Mouse (Mus musculus) embryonic facial prominence, embryonic 14.5 days (tissue): ENCODE results near the gene Gm42372. TPM values are rescaled to one million over a fixed set of nuclear protein-coding genes. Genes with fewer than 3 reads are reported as not detected.

ENCODE experiments used
- ATAC-seq: fragments of 200-750 bp; cut with Nextera tagmentation; 2 replicates; pipeline ENCODE4 v1.8.0; 2017; ENCODE audit warnings: low read depth, moderate number of reproducible peaks, moderate TSS enrichment
- DNase-seq: peaks from one replicate; pipeline ENCODE4 v3.0.0-alpha.2; 2015; ENCODE audit warnings: low spot score
- H3K27ac ChIP-seq: fragments of 300-500 bp; sonication (generic); replicated peaks from 2 replicates; pipeline ENCODE4 v1.5.1; 2014; ENCODE audit warnings: low read depth, mild to moderate bottlenecking, low read length, moderate library complexity
- H3K27me3 ChIP-seq: fragments of 300-500 bp; sonication (generic); replicated peaks from 2 replicates; pipeline ENCODE4 v1.6.1; 2014; ENCODE audit warnings: low read length; ENCODE audit not compliant: control insufficient read depth, insufficient read depth
- H3K36me3 ChIP-seq: fragments of 300-500 bp; sonication (generic); 2 replicates; pipeline ENCODE4 v1.6.1; 2014; ENCODE audit warnings: low read length, mixed read lengths; ENCODE audit not compliant: control insufficient read depth, insufficient read depth
- H3K4me1 ChIP-seq: fragments of 300-500 bp; sonication (generic); 2 replicates; pipeline ENCODE4 v1.6.1; 2014; ENCODE audit warnings: antibody characterized with exemption, low read length; ENCODE audit not compliant: control insufficient read depth, insufficient read depth
- H3K4me2 ChIP-seq: fragments of 300-500 bp; sonication (generic); 2 replicates; pipeline ENCODE4 v1.6.1; 2014; ENCODE audit warnings: low read depth, mild to moderate bottlenecking, low read length, moderate library complexity, mixed read lengths
- H3K4me3 ChIP-seq: fragments of 300-500 bp; sonication (generic); 2 replicates; pipeline ENCODE4 v1.5.1; 2014; ENCODE audit warnings: low read depth, mild to moderate bottlenecking, low read length
- H3K9ac ChIP-seq: fragments of 300-500 bp; sonication (generic); 2 replicates; pipeline ENCODE4 v1.6.1; 2014; ENCODE audit warnings: low read depth, mild to moderate bottlenecking, low read length, moderate library complexity, mixed read lengths
- H3K9me3 ChIP-seq: fragments of 300-500 bp; sonication (generic); 2 replicates; pipeline ENCODE4 v1.6.1; 2016; ENCODE audit warnings: low read length; ENCODE audit not compliant: control insufficient read depth
- whole genome bisulfite sequencing: fragments of 180-500 bp; shearing (Covaris S2); extraction: QIAGEN DNeasy Blood & Tissue Kit; methylation state at CpG from one replicate; pipeline ENCODE4 v1.1.7; 2014; 5-methylcytosine and 5-hydroxymethylcytosine counted together
- polyA plus RNA-seq: library from polyadenylated mRNA; unstranded; fragments of >200 nt; fragmentation: Nextera tagmentation; extraction: Ambion mirVana; gene quantifications from 2 replicates; pipeline ENCODE4 v1.2.1, GENCODE M21; 2014

The Gm42372 gene
- polyA plus RNA-seq, 1 experiment from 2014 or later, result 0.38 TPM

DNA sequence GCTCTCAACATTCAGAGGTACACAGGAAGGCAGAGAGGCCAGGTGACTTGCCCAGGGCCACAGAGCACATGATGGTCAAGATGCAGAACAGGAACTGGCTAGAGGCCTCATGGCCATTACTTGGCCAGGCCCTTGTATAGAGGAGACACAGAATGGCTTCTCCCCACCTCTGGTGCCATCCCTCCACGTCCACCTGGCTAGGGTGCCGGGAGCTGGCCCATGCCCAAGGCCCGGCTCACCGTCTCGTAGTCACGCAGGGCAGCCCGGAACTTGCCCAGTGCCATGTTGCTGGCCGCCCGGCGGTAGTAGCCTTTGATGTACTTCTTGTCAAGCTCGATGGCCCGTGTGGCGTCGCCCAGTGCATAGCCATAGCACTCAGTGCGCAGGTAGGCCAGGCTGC, 39.3 kb downstream of the Gm42372 start:
- H3K9ac ChIP-seq, result no peak overlapping the region
- H3K27me3 ChIP-seq, result no peaks in the 10 kb centered on the region
- H3K9me3 ChIP-seq, result no peaks in the 10 kb centered on the region
- ATAC-seq (no peak), DNase-seq (no peak)
- 97% methylated on average over 15 of the region's 15 CpGs for WGBS
- H3K36me3 ChIP-seq, result peaks cover 62% of the 10 kb centered on the region
- H3K4me3 ChIP-seq, result no peak overlapping the region
- H3K4me2 ChIP-seq, result no peak overlapping the region
- peaks cover 18% of the 10 kb centered on the region for H3K4me1 ChIP-seq
- no peak overlapping the region for H3K27ac ChIP-seq

DNA sequence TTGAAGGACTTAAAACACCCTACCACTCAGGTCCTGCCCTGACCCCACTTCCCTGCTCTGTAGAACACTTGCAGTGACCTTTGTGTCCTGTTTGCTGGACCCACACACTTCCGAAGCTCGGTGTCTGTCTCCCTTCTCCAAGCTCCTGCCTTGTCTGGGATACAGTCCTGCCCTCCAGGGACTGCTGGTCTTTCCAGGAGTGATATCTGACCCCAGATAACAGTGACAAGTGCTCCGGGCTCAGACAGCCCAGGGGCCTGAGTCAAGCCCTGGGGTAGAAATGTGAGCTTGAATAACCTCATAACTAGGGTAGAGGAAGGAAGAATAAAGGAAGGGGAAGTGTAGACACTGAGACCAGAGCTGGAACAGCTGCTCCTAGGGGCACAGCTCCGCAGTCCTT, 40.8 kb downstream of the Gm42372 start:
- H3K36me3 ChIP-seq, result peaks cover 50% of the 10 kb centered on the region
- H3K27me3 ChIP-seq, result no peaks in the 10 kb centered on the region
- no peak for ATAC-seq
- H3K27ac ChIP-seq, result no peak overlapping the region
- H3K9me3 ChIP-seq, result no peaks in the 10 kb centered on the region
- WGBS, result 64% methylated on average over 4 of the region's 4 CpGs
- H3K4me3 ChIP-seq, result no peak overlapping the region
- DNase-seq, result no peak
- peaks cover 13% of the 10 kb centered on the region for H3K4me1 ChIP-seq
- no peak overlapping the region for H3K9ac ChIP-seq
- H3K4me2 ChIP-seq, result no peak overlapping the region

DNA sequence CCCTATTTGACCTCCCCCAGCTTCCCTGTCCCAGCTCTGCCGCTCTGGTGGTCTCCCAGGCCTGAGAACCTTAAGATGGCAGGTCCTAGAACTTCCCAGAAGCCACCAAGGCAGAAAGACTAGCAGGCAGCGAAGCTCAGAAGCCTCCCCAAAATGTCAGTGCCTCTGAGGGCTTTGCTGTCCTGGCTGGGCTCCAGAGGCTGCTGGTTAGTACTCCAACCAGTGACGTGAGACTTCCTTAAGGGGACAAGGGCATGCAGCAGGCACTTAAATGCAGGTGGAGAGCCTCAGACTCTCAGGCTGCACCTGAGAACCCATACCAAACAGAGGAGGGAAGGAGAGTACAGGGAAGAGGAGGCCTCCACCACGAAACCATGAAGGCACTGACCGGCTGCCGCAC, 41.3 kb downstream of the Gm42372 start:
- Histone ChIP-seq H3K36me3 (peaks cover 47% of the 10 kb centered on the region), H3K9ac (no peak overlapping the region), H3K27me3 (no peaks in the 10 kb centered on the region), H3K4me2 (no peak overlapping the region), H3K9me3 (no peaks in the 10 kb centered on the region), H3K27ac (peak overlapping the region; percentile 40; the same call in 1 of the 2 replicates), H3K4me3 (no peak overlapping the region), H3K4me1 (peaks cover 13% of the 10 kb centered on the region)
- ATAC-seq, result no peak
- 69% methylated on average over 4 of the region's 6 CpGs for WGBS
- no peak for DNase-seq

DNA sequence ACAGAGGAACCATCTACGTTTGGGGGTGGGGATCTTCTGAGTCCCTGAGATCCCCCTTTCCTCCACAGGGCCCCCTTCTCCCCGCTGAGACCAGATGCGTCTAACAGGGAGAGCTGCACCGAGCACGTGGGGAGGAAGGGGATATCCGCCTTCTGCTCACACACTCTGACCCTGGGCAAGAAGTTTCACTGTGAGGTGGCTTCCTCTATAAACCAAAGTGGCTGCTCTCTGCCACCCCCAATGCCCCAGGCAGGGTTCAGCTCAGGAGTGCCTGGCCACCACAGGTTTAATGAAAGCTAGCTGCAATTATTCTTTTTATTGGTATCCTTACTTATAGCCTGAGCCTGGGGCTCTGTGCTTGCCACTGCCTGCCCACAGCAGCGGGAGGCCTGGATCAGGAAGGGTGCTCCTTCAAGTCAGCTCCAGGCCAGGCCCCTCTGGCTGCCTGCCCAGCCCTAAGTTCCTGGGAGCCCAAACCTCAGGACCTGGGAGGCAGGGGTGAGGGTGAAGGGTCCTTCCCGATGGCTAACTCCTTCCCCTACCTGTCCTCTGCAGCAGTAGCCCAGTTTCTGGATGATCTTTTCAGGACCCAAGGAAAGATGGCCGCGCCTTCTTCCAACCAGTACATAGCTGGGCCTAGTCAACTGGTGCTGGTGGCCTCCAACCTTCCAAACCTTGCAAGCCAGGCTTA, 42.1 kb downstream of the Gm42372 start:
- Histone ChIP-seq H3K4me2 (peak overlapping the region; percentile 82; the same call in 1 of the 2 replicates), H3K9ac (no peak overlapping the region), H3K4me3 (no peak overlapping the region), H3K36me3 (peaks cover 39% of the 10 kb centered on the region), H3K4me1 (peaks cover 13% of the 10 kb centered on the region), H3K27me3 (no peaks in the 10 kb centered on the region), H3K27ac (peak overlapping the region; percentile 40; the same call in 1 of the 2 replicates), H3K9me3 (no peaks in the 10 kb centered on the region)
- DNase-seq, result no peak
- ATAC-seq, result no peak
- 74% methylated on average over 10 of the region's 10 CpGs for WGBS

DNA sequence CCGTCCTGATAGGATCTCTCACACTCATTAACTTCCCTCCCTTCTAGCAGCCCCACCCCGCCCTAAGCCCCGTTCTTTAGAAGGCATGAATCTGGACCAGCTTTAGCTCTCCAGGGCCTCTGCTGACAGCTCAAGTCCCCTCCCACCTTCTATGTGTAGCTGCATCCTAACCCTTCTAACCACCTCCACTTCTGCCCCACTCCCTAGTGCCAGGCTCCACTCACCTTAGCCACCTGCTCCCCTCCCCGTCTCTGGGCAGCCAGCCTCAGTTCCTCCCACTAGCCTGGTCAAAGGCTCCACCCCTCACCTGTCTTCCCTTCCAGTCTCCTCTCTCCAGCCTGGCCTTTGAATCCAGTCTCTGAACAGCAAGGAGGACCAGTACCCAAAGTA, 42.6 kb downstream of the Gm42372 start:
- H3K27me3 ChIP-seq, result no peaks in the 10 kb centered on the region
- H3K9me3 ChIP-seq, result no peaks in the 10 kb centered on the region
- peaks cover 13% of the 10 kb centered on the region for H3K4me1 ChIP-seq
- no peak overlapping the region for H3K27ac ChIP-seq
- H3K36me3 ChIP-seq, result peaks cover 35% of the 10 kb centered on the region
- no peak for DNase-seq
- 70% methylated on average over 4 of the region's 4 CpGs for WGBS
- peak overlapping the region; percentile 90; the same call in 1 of the 2 replicates for H3K9ac ChIP-seq
- no peak overlapping the region; the same call in 1 of the 2 replicates for H3K4me3 ChIP-seq
- no peak for ATAC-seq
- peak overlapping the region; percentile 82 for H3K4me2 ChIP-seq

DNA sequence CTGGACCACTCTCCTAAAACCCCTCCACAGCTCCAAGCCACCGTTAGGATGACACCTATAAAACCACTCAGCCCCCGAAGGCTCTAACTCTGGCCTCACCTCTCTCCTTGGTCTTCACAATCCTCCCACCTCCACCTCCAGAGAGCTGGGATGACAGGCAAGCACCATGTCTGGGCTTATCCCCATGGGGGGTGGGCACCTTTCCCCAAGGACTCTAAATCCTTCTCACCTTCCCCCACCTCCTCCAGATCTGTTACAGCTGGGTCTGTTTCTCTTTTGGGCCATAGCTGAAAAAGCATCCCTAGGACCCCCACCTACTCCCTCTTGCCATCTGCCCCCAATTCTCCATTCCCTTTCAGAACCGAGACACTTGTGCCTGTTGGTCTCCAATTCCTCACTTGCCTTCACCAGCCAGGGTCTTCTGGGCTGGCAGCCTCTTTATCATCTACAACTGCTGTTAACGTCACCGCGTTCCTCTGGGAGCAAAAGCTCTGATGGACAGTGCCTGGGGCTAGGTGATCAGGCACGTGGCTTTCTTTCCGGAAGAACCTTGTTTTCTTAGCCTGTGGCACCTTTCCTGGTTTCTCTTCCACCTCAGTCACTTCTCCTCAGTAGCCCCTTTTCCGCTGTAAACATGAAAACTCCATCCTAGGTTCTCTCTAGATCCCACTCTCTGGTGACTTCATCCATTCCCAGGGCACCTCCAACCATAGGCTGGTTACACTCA, 43.2 kb downstream of the Gm42372 start:
- Histone ChIP-seq H3K9me3 (no peaks in the 10 kb centered on the region), H3K36me3 (peaks cover 33% of the 10 kb centered on the region), H3K4me2 (peak overlapping the region; percentile 82), H3K4me1 (peaks cover 13% of the 10 kb centered on the region), H3K27ac (no peak overlapping the region), H3K4me3 (peak overlapping the region; percentile 88), H3K9ac (peak overlapping the region; percentile 90), H3K27me3 (no peaks in the 10 kb centered on the region)
- 52% methylated on average over 9 of the region's 9 CpGs for WGBS
- DNase-seq (no peak), ATAC-seq (no peak)

DNA sequence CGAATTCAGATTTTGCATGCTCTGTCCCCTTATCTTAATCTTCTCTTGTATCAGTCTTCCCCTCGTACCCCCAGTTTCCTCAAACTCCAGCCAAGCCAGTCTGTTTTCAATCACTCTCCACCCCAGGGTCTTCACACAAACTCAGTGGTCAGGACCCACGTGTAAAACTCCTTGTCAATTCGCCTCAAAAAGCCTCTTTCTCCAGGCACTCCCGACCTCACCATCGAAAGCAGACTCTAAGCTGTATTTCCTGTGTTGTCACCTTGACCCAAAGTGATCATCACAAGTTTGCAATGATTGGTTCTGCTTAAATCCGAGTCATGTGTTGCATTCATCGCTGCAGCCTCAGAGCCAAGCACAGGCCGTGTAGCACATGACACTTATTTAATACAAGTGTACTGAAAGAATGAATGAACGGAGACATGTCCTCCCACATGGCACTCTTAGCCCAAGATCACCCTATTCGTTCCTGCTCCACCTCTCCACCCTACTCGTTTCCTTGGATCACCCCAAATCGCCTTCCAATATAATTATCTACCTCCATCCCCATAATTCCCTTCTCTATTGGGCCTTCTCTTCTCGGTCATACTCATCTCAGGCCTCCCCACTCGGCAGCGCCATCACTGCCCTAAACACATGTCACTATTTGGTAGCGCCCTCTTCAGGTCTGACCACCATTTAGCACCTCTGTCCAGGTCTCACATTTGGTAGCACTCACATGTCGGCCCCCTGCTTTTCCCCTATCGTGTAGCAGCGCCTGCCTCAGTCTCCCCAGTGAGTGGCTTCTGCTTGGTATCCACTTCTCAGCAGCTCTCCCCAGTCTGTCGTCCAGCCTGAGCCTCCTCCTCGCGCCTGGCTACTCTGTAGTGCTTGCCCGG, 44.1 kb downstream of the Gm42372 start:
- DNase-seq (peak; percentile 77), ATAC-seq (peak; percentile 60)
- peak overlapping the region; percentile 79 for H3K27ac ChIP-seq
- WGBS, result 3% methylated on average over 24 of the region's 24 CpGs
- no peaks in the 10 kb centered on the region for H3K27me3 ChIP-seq
- H3K9me3 ChIP-seq, result no peaks in the 10 kb centered on the region
- peak overlapping the region; percentile 88 for H3K4me3 ChIP-seq
- peaks cover 13% of the 10 kb centered on the region for H3K4me1 ChIP-seq
- peaks cover 29% of the 10 kb centered on the region for H3K36me3 ChIP-seq
- H3K4me2 ChIP-seq, result peak overlapping the region; percentile 82
- H3K9ac ChIP-seq, result peak overlapping the region; percentile 90

DNA sequence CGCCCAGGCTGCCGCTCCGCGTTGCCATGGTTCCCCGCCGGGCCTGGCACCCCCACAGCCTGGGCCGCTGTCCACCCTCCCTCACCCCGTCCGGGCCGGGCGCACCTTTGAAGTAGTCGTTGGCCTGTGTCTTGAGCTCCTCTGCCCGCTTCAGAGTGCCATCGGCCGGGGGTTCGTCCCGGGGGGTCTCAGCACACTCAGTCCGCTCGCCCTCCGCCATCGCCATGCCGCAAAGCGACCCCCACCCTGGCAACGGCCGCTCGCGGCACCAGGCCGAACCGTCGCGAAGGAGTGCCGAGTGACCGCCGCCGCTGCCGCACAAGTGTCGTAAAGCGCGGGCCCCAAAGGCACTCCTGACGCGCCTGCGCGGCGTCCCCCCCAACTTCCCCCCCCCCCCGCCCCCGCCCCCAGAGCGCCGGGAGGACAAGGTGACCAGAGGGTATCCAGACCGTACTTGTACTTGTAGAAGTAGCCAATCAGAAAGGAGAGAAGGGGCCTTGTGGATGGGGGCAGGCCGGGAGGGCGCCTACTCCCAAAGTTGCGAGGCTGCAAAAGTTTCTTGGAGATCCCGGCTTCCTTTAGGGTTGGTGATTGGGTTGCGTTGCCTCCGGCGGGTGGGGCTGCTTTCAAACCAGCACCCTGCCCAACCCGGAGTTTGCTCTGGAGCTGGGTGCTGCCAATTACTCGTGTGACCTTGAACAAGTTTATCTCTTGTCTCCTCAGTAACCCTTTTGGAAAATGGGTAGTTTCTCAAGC, 44.9 kb downstream of the Gm42372 start, which contains the start of gene Ppp5c:
TSS of gene Ppp5c (minus strand) at position 337 of the 756 bp plus-strand sequence.
- peak within 1 kb of the TSS; percentile 90 for H3K9ac ChIP-seq
- DNase-seq, result peak; percentile 96

More for the DNA sequence above, 44.9 kb downstream of the Gm42372 start, which contains the start of gene Ppp5c:
- peaks cover 13% of the 10 kb centered on the region for H3K4me1 ChIP-seq
- H3K4me2 ChIP-seq, result peak within 1 kb of the TSS; percentile 82
- H3K36me3 ChIP-seq, result peaks cover 29% of the 10 kb centered on the region
- H3K27ac ChIP-seq, result peak within 1 kb of the TSS; percentile 79
- peak; percentile 86 for ATAC-seq
- H3K27me3 ChIP-seq, result no peaks in the 10 kb centered on the region
- peak within 1 kb of the TSS; percentile 88 for H3K4me3 ChIP-seq
- no peaks in the 10 kb centered on the region for H3K9me3 ChIP-seq
- 0% methylated on average over 36 of the region's 58 CpGs for WGBS
